Mouse (Mus musculus) left cerebral cortex, adult 8-10 months (tissue): ENCODE measurements at regions not wholly inside any gene's neighbourhood (a gene's known extent, or its start where the extent isn't known, plus 50 kb on each side); places are given as distances from the start of the nearest gene placed in this dataset.
"Not testable (repeated sequence)": the region's sequence is repeated elsewhere in the genome, so short reads cannot be mapped to it uniquely, and the experiment has no call there.

Experiments
- DNase-seq, 2 experiments: peaks; one replicate each; pipeline ENCODE4 v3.0.0; 2022; ENCODE audit warnings: low spot score in 2 of 2

DNA sequence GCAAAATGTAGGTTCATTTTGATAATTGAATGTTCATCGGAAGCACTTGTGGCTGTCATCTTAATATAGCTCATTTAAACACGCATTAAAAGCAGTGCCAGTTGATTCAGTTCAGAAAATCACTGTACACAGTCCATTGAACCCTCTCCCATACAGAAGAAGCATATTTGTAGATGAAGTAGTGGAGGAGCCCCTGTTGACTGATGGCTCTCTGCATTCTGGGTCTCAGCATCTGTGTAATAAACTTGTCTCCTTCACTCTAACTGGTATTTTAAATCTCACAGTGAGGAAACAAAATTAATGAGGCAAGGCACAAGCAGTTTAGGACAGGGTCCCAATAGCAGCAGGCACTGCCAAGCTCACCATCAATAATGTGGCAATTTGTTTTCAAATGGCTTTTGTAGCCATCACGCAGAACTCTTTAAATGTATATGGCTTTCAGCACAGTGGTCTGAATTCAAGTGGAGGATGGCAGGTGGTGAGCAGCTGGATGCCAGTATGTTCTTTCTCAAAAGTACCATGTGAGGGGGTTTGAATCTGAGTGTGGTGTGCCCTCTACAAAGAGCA is 302.8 kb upstream of the Sdr16c6 start:
- no peak for DNase-seq

DNA sequence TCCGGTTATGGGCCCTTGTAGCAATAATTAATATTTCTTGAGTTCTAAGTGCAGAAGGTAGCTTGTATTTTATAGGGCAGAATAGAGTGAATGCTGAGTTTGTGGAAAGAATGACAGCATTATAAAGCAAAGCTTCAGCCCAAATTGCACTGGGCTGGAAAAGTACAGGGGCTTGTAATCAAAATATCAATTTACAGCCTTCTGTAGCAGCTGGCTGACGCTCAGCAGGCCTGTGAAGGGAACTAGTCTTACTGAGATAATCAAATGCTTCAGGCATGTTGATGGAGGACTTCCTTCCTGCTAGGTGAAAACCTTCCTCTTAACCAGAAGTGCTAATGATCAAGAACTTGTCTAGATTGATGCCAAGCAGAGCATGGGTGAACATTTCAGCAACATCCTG is 257.9 kb upstream of the Sdr16c6 start:
- DNase-seq, result no peak

- no peak for DNase-seq
These were observed 256.3 kb upstream of the Sdr16c6 start for GRCm38 (mm10) chr4:4333472-4334123.

DNA sequence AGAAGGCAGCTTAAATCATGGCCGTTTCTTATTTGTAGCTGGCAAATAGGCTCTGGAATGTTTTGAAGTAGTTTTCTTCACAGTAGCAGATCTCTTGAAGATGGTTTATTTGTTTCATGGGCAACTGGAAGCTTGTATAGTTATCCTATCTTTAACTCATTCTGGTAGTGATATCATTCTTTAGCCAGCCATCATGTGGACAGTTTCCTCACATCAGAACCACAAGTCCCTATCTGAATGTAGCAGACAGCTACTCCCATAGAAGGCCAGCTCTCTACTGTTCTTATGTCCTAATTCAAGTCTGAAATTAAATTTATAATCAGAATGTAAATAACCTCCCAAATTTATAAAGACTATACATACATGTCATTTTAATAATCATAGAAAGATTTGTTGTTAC is 253.8 kb upstream of the Sdr16c6 start:
- DNase-seq, result no peak

DNA sequence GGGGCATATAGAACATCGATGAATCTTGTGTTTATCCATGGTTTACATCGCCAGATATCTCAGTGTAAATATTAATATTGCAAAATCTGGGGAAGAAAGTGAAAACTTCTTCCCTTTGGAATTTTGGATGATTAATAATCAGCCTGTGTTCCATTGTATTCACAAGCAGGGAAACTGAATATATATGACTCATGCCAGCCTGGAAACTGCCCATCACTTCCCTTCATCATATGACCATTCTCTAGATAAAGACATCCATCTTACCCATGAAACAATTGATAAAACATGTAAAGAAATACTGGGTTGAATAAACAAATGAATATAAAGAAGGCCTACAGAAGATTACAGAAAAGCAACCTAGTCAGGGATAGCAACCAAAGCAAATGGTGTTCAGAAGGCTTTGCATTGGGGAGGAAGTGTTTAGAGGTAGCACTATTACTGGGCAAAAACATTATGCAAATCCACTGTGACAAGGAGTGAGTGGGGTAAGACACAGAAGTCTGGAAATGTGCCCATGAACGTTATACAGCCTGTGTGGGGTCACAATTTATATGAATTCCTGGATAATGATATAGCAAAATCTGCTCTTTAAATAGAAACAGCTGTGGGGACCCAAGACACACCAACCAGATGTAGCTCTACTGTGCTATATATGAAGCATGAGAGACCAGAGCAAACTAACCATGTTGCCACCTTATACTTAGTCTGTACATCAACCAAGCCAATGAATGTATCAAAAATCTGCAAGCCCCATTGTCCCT is 238.5 kb upstream of the Sdr16c6 start:
- DNase-seq, result no peak

DNA sequence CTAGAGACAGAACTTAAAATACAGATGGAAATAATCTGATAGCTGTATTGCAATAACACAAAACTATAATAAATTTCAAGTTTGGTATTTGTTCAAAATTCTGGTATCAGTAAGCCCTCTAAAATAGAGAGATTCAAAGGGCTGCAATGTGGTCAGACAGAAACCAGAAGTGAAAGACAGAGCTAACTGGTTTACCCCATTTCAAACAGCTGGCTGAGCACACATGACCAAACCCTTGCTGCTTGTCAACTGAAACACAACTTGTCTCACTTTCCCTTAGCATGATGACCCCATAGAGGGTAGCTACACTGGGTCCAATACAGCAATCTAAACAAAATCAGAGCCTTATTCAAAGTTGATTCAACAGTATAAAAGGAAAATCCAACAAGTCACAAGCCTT is 234.2 kb upstream of the Sdr16c6 start:
- no peak for DNase-seq

- no peak for DNase-seq
These were observed 229.6 kb upstream of the Sdr16c6 start for GRCm38 (mm10) chr4:4306922-4307321.

GRCm38 (mm10) chr4:4305740-4306249 is 228.5 kb upstream of the Sdr16c6 start:
- DNase-seq, result no peak

DNA sequence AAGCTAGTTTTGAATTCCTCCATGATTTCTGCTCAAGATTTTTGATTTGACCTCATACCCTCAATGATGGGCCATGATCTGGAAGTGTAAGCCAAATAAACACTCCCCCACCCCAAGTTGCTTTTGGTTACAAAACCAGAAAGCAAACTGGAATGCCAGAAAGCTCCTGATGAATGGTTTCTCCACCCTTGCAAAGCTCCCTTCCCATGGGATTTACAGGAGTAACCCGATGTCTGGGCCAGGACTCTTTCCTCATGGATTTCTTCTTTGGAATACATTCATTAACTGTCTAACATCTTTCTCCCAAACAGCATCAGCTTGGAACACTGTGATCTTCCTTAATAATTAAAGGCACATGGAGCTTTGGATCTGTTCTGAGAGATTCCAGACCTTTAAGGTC is 227.3 kb upstream of the Sdr16c6 start:
- no peak for DNase-seq

- DNase-seq, result no peak
These were observed 223.0 kb upstream of the Sdr16c6 start for GRCm38 (mm10) chr4:4300189-4300879.

GRCm38 (mm10) chr4:4299631-4300030 is 222.3 kb upstream of the Sdr16c6 start:
- no peak for DNase-seq

- no peak for DNase-seq
These were observed 172.3 kb upstream of the Sdr16c6 start for GRCm38 (mm10) chr4:4249601-4250000.

- no peak for DNase-seq
These were observed 170.3 kb upstream of the Sdr16c6 start for GRCm38 (mm10) chr4:4247669-4248068.

- not testable (repeated sequence) for DNase-seq
These were observed 165.1 kb upstream of the Sdr16c6 start for GRCm38 (mm10) chr4:4242306-4242980.

GRCm38 (mm10) chr4:4226209-4226608 is 148.9 kb upstream of the Sdr16c6 start:
- DNase-seq, result no peak

DNA sequence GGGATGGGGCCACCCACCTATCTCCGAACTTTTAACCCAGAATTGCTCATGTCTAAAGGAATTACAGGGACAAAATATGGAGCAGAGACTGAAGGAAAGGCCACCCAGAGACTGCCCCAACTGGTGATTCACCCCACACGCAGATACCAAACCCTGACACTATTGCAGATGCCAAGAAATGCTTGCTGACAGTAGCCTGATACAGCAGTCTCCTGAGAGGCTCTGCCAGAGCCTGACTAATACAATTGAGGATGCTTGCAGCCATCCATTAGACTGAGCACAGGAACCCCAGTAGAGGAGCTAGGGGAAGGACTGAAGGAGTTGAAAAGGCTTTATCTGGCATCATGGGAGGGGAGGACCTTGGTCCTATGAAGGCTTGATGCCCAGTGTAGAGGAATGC is 142.4 kb upstream of the Sdr16c6 start:
- no peak for DNase-seq

- no peak for DNase-seq
These were observed 134.6 kb upstream of the Sdr16c6 start for GRCm38 (mm10) chr4:4211892-4212291.

- no peak for DNase-seq
These were observed 127.8 kb upstream of the Sdr16c6 start for GRCm38 (mm10) chr4:4205158-4205557.

DNA sequence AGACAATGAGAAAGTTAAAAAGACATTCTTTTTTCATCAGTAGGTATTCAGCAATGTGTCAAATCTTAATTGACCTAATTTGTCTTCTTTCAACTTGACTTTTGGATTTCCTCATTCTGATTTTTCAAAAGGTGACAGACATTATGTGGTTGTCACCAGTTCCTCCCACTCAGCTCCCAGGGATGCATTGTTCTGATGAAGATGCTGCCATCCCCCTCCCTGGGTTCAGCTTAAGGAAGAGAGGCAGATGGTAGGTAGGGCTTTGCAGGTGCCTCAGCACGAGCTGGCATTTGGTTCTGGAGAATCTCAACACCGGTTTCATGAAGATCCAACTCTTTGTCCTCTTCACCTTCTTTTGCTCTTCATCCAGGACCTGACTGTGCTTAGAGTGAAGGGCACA is 122.0 kb upstream of the Sdr16c6 start:
- no peak for DNase-seq

GRCm38 (mm10) chr4:4195834-4196233 is 118.5 kb upstream of the Sdr16c6 start:
- no peak for DNase-seq

DNA sequence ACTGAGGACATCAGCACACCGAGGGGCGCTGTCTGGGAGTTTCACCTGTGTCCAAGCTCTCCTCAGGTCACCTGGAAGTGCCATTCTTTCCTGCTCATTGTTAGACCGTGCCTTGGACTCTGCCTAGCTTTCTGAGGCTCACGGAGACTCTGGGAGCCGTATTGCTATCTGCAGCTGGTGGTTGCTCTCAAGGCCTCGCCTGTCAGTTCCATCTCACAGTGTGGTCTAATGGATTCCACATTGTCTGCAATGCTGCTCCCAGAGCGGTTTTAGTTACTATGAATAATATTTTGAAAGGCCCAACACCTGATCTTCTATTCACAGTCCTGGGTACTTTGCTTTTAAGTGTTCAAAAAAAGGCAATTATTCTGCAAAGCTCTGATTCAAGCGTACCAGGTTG is 117.9 kb upstream of the Sdr16c6 start:
- no peak for DNase-seq
